Mouse (Mus musculus) heart, postnatal 0 days (tissue): ENCODE data around the gene Stab2. TPM values are rescaled to one million over a fixed set of nuclear protein-coding genes. Genes with fewer than 3 reads are reported as not detected.

Source experiments
- ATAC-seq: fragments of 200-750 bp; cut with Nextera tagmentation; 2 replicates; pipeline ENCODE4 v1.8.0; 2017; ENCODE audit warnings: low read depth, moderate number of reproducible peaks, moderate library complexity; ENCODE audit not compliant: insufficient read depth
- DNase-seq: peaks from one replicate; pipeline ENCODE4 v3.0.0-alpha.2; 2016; ENCODE audit warnings: low spot score
- H3K27ac ChIP-seq: fragments of 300-500 bp; sonication (generic); 2 replicates; pipeline ENCODE4 v1.5.1; 2014; ENCODE audit warnings: low read depth, mild to moderate bottlenecking
- H3K27me3 ChIP-seq: fragments of 300-500 bp; sonication (generic); 2 replicates; pipeline ENCODE4 v1.6.1; 2014; ENCODE audit warnings: low read length, mixed read lengths; ENCODE audit not compliant: control insufficient read depth, insufficient read depth
- H3K36me3 ChIP-seq: fragments of 300-500 bp; sonication (generic); replicated peaks from 2 replicates; pipeline ENCODE4 v1.6.1; 2014; ENCODE audit warnings: low read length, mixed read lengths; ENCODE audit not compliant: control insufficient read depth, insufficient read depth
- H3K4me1 ChIP-seq: fragments of 300-500 bp; sonication (generic); 2 replicates; pipeline ENCODE4 v1.6.1; 2014; ENCODE audit warnings: antibody characterized with exemption; ENCODE audit not compliant: control insufficient read depth, insufficient read depth
- H3K4me2 ChIP-seq: fragments of 300-500 bp; sonication (generic); 2 replicates; pipeline ENCODE4 v1.6.1; 2014; ENCODE audit warnings: low read depth, mild to moderate bottlenecking, low read length, moderate library complexity
- H3K4me3 ChIP-seq: fragments of 300-500 bp; sonication (generic); 2 replicates; pipeline ENCODE4 v1.5.1; 2014; ENCODE audit warnings: low read depth, low read length
- H3K9ac ChIP-seq: fragments of 300-500 bp; sonication (generic); replicated peaks from 2 replicates; pipeline ENCODE4 v1.6.1; 2014; ENCODE audit warnings: low read depth, low read length, mixed read lengths
- H3K9me3 ChIP-seq: fragments of 300-500 bp; sonication (generic); replicated peaks from 2 replicates; pipeline ENCODE4 v1.6.1; 2016; ENCODE audit warnings: low read length; ENCODE audit not compliant: control insufficient read depth
- CTCF ChIP-seq: IDR thresholded peaks from 2 replicates; pipeline ENCODE4 v1.5.1; 2016; ENCODE audit warnings: antibody characterized with exemption, control low read depth, low read depth
- EP300 ChIP-seq: IDR thresholded peaks from 2 replicates; pipeline ENCODE4 v1.6.1; 2016; ENCODE audit warnings: antibody characterized with exemption, low read depth
- WGBS: fragments of 180-500 bp; shearing (Covaris S2); extraction: QIAGEN DNeasy Blood & Tissue Kit; methylation state at CpG from one replicate; pipeline ENCODE4 v1.1.7; 2014; 5-methylcytosine and 5-hydroxymethylcytosine counted together
- polyA plus RNA-seq: library from polyadenylated mRNA; unstranded; fragments of >200 nt; fragmentation: Nextera tagmentation; extraction: Ambion mirVana; gene quantifications from 2 replicates; pipeline ENCODE4 v1.2.1, GENCODE M21; 2015
- total RNA-seq: library from RNA; depleted of rRNA; stranded (reverse); fragments of >200 nt; gene quantifications from 2 replicates; pipeline ENCODE4 v1.2.3, GENCODE M21; 2014; ENCODE audit warnings: low replicate concordance

Gene Stab2
- total and polyA plus RNA-seq, 2 experiments from 2014 or later: 0.22 to 3.9 TPM

- H3K27ac ChIP-seq: no peak overlapping the region
- DNase-seq: no peak
- H3K4me1 ChIP-seq: no peaks in the 10 kb centered on the region
- H3K4me3 ChIP-seq: no peak overlapping the region
- no peak overlapping the region for H3K4me2 ChIP-seq
- H3K9me3 ChIP-seq: no peaks in the 10 kb centered on the region
- H3K36me3 ChIP-seq: no peaks in the 10 kb centered on the region
- 74% methylated on average over 15 of the region's 15 CpGs for WGBS
- H3K27me3 ChIP-seq: no peaks in the 10 kb centered on the region
- no peak for ATAC-seq
- TF ChIP-seq CTCF: no peak
- no peak for TF ChIP-seq EP300
- H3K9ac ChIP-seq: no peak overlapping the region
Measured at GRCm38 (mm10) chr10:87035866-87036265, 28.0 kb upstream of the Stab2 start.

DNA sequence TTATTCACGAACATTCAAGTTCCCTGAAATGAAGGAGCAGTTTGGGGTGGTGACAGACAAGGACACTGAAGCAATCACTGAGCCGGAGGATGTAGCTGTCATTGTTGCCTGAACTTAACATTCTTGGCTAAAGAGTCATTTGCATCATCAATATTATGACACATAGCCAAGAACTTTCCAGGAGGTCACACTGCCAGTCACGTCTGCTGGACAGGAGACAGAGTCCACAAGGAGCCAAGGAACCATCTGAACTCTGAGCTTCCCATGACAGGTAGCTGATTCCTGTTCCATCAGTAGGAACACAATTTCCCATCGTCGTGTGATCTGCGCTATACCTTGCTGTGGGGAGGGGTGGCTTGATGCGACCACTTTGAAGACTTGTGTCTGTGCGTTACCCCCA is 24.9 kb upstream of the Stab2 start:
- no peak overlapping the region for H3K4me3 ChIP-seq

GRCm38 (mm10) chr10:87024884-87025283 is 17.1 kb upstream of the Stab2 start:
- H3K27ac ChIP-seq: no peak overlapping the region
- H3K9ac ChIP-seq: no peak overlapping the region
- no peaks in the 10 kb centered on the region for H3K27me3 ChIP-seq
- WGBS: under 1% methylated on average over 8 of the region's 10 CpGs
- no peaks in the 10 kb centered on the region for H3K4me1 ChIP-seq
- TF ChIP-seq CTCF (peak; percentile 99), EP300 (no peak)
- H3K4me2 ChIP-seq: no peak overlapping the region
- no peaks in the 10 kb centered on the region for H3K9me3 ChIP-seq
- DNase-seq (peak; percentile 81), ATAC-seq (peak; percentile 77)
- H3K36me3 ChIP-seq: no peaks in the 10 kb centered on the region
- no peak overlapping the region for H3K4me3 ChIP-seq

More for the DNA sequence above, 24.9 kb upstream of the Stab2 start:
- 78% methylated on average over 8 of the region's 8 CpGs for WGBS
- no peaks in the 10 kb centered on the region for H3K9me3 ChIP-seq
- H3K27ac ChIP-seq: no peak overlapping the region
- no peaks in the 10 kb centered on the region for H3K4me1 ChIP-seq
- H3K36me3 ChIP-seq: no peaks in the 10 kb centered on the region
- ATAC-seq (no peak), DNase-seq (no peak)
- H3K9ac ChIP-seq: no peak overlapping the region
- H3K4me2 ChIP-seq: no peak overlapping the region
- TF ChIP-seq CTCF (no peak), EP300 (no peak)
- H3K27me3 ChIP-seq: no peaks in the 10 kb centered on the region

GRCm38 (mm10) chr10:87020711-87021110 is 12.9 kb upstream of the Stab2 start:
- Histone ChIP-seq H3K36me3 (no peaks in the 10 kb centered on the region), H3K27me3 (no peaks in the 10 kb centered on the region), H3K9ac (no peak overlapping the region), H3K27ac (no peak overlapping the region), H3K4me3 (no peak overlapping the region), H3K4me1 (no peaks in the 10 kb centered on the region), H3K9me3 (no peaks in the 10 kb centered on the region), H3K4me2 (no peak overlapping the region)
- ATAC-seq: no peak
- WGBS: 51% methylated on average over 15 of the region's 16 CpGs
- no peak for TF ChIP-seq EP300
- TF ChIP-seq CTCF: peak; percentile 42
- peak; percentile 45 for DNase-seq

DNA sequence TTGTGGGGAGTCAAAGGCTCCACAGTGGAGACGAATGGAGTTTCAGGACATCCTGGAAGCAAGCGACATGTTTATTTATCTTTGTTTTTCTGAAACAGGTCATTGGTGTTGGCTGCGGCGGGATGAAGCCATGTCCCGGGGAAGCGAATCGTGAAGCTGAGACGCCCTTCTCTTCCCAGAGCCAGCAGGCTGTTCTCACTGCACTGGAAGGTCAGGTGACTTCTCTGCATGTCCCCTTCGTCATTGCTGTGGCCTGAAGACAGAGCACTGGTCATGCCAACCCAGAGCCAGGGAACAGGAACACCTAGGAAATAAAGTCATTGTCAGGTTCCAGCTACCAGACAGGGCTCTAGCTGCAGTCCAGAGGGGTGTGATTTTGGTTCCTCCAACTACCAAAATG is 11.1 kb upstream of the Stab2 start:
- no peaks in the 10 kb centered on the region for H3K36me3 ChIP-seq
- no peak overlapping the region for H3K27ac ChIP-seq
- no peak overlapping the region for H3K4me2 ChIP-seq
- H3K27me3 ChIP-seq: no peaks in the 10 kb centered on the region
- ATAC-seq: no peak
- no peaks in the 10 kb centered on the region for H3K9me3 ChIP-seq
- no peak overlapping the region for H3K4me3 ChIP-seq
- DNase-seq: no peak
- 0 out of 2 replicates have a peak, but pooled peaks cover 5% of the 10 kb centered on the region for H3K4me1 ChIP-seq
- WGBS: 66% methylated on average over 9 of the region's 9 CpGs
- no peak overlapping the region for H3K9ac ChIP-seq
- TF ChIP-seq CTCF (no peak), EP300 (no peak)

- H3K9ac ChIP-seq: no peak overlapping the region
- ATAC-seq: peak; percentile 62; the same call in 1 of the 2 replicates
- H3K36me3 ChIP-seq: no peaks in the 10 kb centered on the region
- no peak overlapping the region for H3K4me3 ChIP-seq
- no peak for DNase-seq
- H3K4me1 ChIP-seq: 0 out of 2 replicates have a peak, but pooled peaks cover 5% of the 10 kb centered on the region
- WGBS: 32% methylated on average over 9 of the region's 9 CpGs
- no peaks in the 10 kb centered on the region for H3K27me3 ChIP-seq
- no peak for TF ChIP-seq CTCF
- TF ChIP-seq EP300: no peak
- H3K27ac ChIP-seq: no peak overlapping the region
- no peaks in the 10 kb centered on the region for H3K9me3 ChIP-seq
- no peak overlapping the region for H3K4me2 ChIP-seq
Measured at GRCm38 (mm10) chr10:87016151-87016692, 8.4 kb upstream of the Stab2 start.
